Mouse (Mus musculus) gastrocnemius, postnatal 4 days (tissue): ENCODE results near the gene Sh3d19. TPM values are rescaled to one million over a fixed set of nuclear protein-coding genes. Genes with fewer than 3 reads are reported as not detected.
"Not testable (repeated sequence)": the region's sequence is repeated elsewhere in the genome, so short reads cannot be mapped to it uniquely, and the experiment has no call there.

Experiments
- DNase-seq, 2 experiments: peaks; one replicate each; pipeline ENCODE4 v3.0.0; 2021 to 2022; ENCODE audit warnings: low spot score in 2 of 2, mixed read lengths in 2 of 2
- total RNA-seq, 2 experiments: library from RNA; stranded (reverse); gene quantifications; 2 replicates each; pipeline ENCODE4 v1.2.3; 2021

Gene Sh3d19
- total RNA-seq, 2 experiments from 2014 or later, result 52.8 to 61.9 TPM

GRCm38 (mm10) chr3:86085001-86085400 lies 114.1 kb downstream of the Sh3d19 start:
- no peak for DNase-seq

- DNase-seq, result no peak
These were observed 117.0 kb downstream of the Sh3d19 start for GRCm38 (mm10) chr3:86087872-86088271.

GRCm38 (mm10) chr3:86093213-86093845 lies 122.4 kb downstream of the Sh3d19 start:
- DNase-seq, result no peak

DNA sequence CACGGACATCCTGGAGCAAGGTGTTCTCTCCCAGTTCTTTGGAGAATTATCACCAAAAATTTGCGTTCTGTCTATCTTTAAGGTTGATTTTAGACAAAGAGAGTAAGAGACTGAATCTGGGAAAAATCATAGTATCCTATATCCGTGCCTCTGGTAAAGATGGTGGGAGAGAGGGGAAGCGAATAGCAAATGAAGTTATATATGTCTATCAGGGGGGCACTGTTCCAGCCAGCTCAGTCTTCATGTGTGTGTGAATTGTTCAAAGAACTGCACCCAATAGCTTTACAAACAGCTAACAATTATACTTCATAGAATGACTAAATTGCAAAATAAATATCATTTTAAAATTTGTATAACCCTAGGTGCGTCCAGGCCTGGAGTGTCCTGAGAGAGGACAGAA lies 123.0 kb downstream of the Sh3d19 start:
- DNase-seq, result no peak

DNA sequence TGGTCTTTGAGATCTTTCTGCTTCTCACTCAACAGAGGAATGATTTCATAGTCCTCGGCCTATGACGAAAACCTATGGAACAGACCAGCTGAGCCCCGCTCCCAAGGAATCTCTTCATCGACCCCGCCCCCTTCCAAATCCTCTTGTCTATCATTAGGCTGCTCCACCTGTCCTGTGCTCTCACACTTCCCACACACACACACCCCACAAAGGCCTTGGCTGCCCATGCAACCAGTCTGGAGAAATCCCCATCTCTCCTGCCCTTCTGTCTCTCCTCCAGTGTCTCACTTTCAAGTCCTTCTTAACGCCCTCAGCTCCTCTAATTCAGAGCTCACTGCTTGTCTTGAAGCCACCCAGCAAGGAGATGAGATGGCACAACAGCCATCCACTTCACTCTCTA lies 131.0 kb downstream of the Sh3d19 start:
- no peak for DNase-seq

GRCm38 (mm10) chr3:86103449-86104291 lies 132.8 kb downstream of the Sh3d19 start:
- no peak for DNase-seq

- DNase-seq, result not testable (repeated sequence)
These were observed 133.5 kb downstream of the Sh3d19 start for GRCm38 (mm10) chr3:86104433-86104832.

GRCm38 (mm10) chr3:86104909-86105308 lies 134.0 kb downstream of the Sh3d19 start:
- no peak for DNase-seq

- no peak for DNase-seq
These were observed 135.2 kb downstream of the Sh3d19 start for GRCm38 (mm10) chr3:86106086-86106632.

GRCm38 (mm10) chr3:86107637-86108539 lies 137.0 kb downstream of the Sh3d19 start:
- DNase-seq, result no peak

- no peak for DNase-seq
These were observed 137.7 kb downstream of the Sh3d19 start for GRCm38 (mm10) chr3:86108576-86108975.

GRCm38 (mm10) chr3:86109099-86109498 lies 138.2 kb downstream of the Sh3d19 start:
- no peak for DNase-seq

GRCm38 (mm10) chr3:86110077-86110476 lies 139.2 kb downstream of the Sh3d19 start:
- no peak for DNase-seq

- no peak for DNase-seq
These were observed 141.9 kb downstream of the Sh3d19 start for GRCm38 (mm10) chr3:86112766-86113165.

GRCm38 (mm10) chr3:86114659-86115338 lies 143.9 kb downstream of the Sh3d19 start:
- no peak for DNase-seq

DNA sequence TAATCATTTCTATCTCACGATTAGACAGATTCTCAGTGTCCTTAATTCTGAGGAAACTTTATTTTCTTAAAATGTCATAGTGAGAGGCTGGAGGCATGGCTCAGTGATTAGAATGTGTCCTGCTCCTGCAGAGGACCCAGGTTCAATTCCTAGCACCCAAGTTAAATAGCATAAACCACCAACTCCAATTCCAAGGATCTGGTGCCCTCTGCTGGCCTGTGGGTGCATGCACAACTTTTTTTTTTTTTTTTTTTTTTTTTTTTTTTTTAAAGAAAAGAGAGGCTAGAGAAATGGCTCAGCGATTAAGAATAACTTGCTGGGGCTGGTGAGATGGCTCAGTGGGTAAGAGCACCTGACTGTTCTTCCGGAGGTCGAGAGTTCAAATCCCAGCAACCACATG lies 146.0 kb downstream of the Sh3d19 start:
- no peak for DNase-seq

DNA sequence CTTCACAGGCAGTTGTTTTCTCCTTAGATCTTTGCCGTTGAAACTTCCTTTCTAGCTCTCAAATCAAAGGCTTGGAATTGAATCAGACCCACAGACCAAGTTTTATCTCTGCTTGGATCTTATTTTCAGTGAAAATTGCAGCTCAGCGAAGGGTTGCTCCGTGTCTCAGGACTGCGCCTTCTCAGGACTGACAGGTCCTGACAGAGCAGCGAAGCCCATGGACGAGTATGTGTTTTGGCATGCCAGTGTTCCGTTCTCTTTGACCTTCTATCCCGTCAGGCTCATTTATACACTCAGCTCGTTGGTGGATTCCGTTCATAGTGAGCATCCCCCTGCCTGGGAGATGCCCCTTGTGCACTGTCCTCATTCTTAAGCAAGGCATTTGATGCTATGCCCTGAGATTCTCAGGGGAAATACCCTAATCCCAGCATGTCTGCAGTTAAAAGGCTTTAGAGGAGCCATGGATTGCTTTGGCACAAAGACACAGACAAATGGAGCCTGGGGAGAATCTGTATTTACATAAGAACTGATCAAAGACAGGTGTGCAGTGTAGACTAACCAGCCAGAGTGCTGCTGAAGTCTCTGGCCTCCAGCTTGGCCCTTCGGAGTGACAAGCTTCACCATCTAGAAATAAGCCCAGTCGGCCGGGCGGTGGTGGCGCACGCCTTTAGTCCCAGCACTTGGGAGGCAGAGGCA lies 148.5 kb downstream of the Sh3d19 start:
- DNase-seq, result no peak

- no peak for DNase-seq
These were observed 151.2 kb downstream of the Sh3d19 start for GRCm38 (mm10) chr3:86122156-86122555.

GRCm38 (mm10) chr3:86123251-86123746 lies 152.4 kb downstream of the Sh3d19 start:
- DNase-seq, result no peak

GRCm38 (mm10) chr3:86129757-86130156 lies 158.8 kb downstream of the Sh3d19 start:
- DNase-seq, result peak; percentile 40 to 60
